Mouse (Mus musculus) left cerebral cortex, adult 8-10 months (tissue): ENCODE measurements around the gene Tenm4. TPM values are rescaled to one million over a fixed set of nuclear protein-coding genes. Genes with fewer than 3 reads are reported as not detected.

ENCODE experiments used
- DNase-seq, 2 experiments: peaks; one replicate each; pipeline ENCODE4 v3.0.0; 2022; ENCODE audit warnings: low spot score in 2 of 2
- total RNA-seq, 4 experiments: library from RNA; stranded (reverse); gene quantifications; 2 replicates each; pipeline ENCODE4 v1.2.4; 2022

Tenm4 gene
- total RNA-seq, 4 experiments from 2014 or later, result 118 to 143 (median 135) TPM

- DNase-seq, result no peak
These were observed 664.3 kb downstream of the Tenm4 start for GRCm38 (mm10) chr7:96835313-96835712.

DNA sequence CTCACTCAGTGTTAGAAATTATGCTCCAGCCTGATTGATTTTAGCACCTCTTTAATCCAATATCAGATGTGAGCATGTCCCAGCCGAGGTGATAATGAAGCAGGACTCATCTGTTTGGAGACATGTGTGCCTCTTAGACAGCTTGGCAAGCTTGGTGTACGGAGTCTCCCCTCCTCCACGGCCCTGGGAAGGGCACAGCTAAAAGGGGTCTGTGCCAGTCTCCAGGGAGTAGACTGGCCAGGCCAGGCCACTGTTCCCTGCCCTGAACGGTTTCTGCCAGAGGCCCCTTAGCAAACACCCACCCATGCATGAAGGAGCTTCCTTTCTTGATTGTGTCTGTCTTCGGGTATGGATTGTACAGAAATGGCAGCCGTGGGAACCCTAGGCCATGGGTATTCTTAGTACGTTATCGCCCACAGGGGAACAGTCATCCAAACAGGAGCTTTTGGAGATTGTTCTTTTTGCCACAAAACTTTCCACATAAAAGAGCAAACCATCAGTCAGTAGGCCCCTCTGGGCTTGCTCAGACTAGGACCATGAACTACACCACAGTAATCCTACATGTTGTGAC, 667.3 kb downstream of the Tenm4 start:
- DNase-seq, result peak in 1 of 2 experiments; percentile 66

DNA sequence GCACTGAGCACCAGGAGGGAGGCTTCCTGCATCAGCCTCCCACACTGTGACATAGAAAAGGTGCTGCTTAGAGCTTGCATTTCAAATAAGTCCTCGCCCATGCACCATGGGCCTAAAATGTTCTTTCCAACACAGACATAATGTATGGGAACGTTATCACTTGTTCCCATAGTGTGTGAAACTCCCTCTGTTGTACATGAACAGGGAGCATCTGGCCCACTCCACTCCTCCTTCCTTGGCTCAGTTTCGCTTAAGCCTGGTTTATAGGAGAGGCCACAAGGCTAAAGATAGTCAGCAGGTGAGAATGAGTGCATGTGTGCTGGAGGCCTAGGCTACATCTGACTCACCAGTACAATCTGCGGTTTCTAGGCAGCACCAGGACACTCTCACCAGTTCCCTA, 667.9 kb downstream of the Tenm4 start:
- peak in 1 of 2 experiments; percentile 81 for DNase-seq

GRCm38 (mm10) chr7:96839586-96839985, 668.5 kb downstream of the Tenm4 start:
- no peak for DNase-seq

- DNase-seq, result no peak
These were observed 671.6 kb downstream of the Tenm4 start for GRCm38 (mm10) chr7:96842477-96843255.

DNA sequence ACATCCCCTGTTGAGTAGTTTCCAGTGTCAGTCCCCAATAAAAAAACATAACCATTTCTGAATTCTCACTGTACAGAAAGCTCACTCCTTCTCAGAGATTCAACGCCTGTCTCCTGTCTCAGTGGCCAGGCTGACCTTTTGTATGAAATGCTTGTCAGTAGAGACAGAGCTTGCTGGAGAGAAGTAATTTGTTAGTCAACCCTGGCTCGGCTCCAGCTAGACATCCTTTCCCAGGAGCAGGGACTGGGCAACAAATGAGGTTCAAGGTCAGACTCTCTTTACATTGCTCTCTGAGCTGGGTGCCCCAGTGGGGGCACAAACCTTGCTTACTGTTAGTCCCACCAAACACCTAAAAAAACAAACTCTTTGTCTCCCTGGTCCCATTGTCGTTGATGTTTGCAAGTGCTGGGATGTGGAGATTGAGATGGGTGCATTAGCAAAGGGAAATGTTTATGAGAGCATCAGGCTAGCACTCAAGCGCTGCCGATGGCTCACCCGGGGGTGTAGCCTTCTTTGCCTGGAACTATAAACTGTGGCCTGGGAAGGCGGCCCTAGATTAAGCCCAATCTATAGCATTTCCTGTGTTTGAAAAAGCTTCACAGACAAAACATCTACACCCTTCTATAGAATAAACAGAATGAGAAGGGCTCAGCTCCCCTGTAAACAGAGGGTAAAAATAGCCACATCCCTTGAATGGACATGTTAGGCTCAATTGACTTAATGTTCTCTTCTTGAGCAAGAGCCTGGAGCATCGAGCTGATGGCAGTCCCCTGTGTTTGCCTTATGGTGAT, 673.3 kb downstream of the Tenm4 start:
- no peak for DNase-seq

DNA sequence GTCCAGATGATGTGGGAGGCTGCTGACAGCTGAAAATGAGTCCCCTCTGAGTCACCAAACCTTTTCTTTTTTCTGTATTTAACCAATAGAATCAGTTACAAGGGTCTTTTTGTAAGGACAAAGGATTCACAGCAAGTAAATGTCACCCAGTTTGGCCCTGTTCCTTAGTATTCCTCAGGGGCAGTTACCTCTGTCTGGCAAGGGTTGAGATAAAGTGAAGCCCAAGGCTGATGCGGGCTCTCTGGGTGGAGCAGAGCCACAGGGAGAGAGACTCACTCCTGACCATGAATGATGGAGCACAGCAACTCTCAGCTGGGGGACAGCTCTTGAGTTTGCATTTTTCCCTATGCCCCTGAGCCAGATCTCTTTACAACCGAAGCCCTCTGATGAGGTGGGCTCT, 681.7 kb downstream of the Tenm4 start:
- no peak for DNase-seq

GRCm38 (mm10) chr7:96855867-96856406, 684.9 kb downstream of the Tenm4 start:
- DNase-seq, result no peak

DNA sequence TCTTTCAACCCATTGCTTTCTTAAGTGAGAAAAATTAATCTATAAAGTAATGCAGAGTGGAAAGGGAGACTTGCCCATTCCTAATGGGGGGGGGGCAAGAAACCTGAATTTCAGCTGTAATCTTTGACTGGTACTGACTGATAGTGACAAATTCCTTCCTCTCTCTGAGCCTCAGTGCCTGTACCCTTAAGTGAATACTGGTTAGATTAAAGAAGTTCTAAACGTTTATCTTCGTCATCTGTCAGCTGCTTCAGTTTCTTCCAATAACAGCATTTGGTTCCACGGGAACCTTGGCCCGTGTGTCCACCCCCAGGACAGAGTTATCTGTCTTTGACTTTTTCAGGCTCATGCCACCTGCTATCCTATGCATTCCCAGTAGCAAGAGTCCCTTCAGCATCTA, 685.5 kb downstream of the Tenm4 start:
- no peak for DNase-seq

GRCm38 (mm10) chr7:96859077-96859476, 688.0 kb downstream of the Tenm4 start:
- DNase-seq, result no peak

GRCm38 (mm10) chr7:96859684-96860083, 688.6 kb downstream of the Tenm4 start:
- DNase-seq, result no peak

GRCm38 (mm10) chr7:96860650-96861049, 689.6 kb downstream of the Tenm4 start:
- no peak for DNase-seq

DNA sequence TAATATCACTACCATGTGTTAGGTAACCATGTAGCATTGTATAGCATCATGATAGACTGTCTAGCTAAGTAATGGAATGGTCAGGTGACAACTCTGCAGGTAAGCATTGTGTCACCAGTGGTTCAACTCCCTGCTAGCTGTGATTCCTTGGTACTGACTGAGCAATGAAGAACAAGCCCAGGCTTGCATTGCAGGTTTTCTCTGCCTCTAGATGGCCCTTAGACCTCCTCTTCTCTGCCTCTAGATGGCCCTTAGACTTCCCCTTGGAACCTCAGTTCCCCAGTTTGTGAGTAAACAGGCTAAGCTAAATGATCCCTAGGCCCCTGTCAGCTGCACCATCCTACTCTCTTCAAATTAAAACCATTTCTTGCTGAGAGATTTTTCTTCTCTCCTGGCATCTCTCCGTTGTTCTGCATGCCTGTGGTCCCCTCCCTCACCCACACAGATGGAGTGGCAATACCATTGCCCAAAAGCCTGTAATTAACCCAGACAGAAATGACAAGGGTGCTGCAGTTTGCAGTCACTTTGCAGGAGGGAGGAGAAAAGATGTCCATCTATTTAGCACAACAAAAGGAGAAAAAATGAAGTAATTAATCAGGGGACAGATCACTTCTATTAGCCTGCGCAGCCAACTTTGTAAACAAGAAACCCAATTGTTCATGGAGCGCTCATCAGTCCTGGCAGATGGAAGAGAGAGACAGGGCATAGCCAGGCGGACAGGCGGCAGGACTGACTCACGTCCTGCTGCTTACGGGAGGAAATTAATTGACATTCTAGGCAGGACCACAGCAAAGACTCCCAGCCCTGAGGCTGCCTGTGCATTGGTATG, 694.1 kb downstream of the Tenm4 start:
- no peak for DNase-seq

- peak in 1 of 2 experiments; percentile 61 for DNase-seq
These were observed 698.2 kb downstream of the Tenm4 start for GRCm38 (mm10) chr7:96869079-96869810.

DNA sequence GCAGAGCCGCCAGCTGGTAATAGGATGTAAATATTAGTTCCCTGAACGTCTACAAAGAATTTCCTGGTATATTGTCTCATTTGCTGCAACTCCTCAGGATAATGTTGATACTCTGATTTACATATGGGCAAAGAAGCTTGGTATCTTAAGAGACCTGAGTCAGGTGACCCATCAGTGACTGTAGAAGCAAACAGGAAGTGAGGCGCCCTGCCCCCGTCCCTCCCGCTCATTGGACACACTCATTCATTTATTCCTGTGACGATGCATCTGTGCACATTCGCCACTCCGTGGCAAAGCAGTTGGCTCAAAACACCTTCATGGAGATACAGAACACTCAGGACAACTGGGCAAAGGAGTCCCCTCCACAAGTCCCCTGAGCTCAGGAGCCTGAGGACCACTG, 699.4 kb downstream of the Tenm4 start:
- no peak for DNase-seq

DNA sequence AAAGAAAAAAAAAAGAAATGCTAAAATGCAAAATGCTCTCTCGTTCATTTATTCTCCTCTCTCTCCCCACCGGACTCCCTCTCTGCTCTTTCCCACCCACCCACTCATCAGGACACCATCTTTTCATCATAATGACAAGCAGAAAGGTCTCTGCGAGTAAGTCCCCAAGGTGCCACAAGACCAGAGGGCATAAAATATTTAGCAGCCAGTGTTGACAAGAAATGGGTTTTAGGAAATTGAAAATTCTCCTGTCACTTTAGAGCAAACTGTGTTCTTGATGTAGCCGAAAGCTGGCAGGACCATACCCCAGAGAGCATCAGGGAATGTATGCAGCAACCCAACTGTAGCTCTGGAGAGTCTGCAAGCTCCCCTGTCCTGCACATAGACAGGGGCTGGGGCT, 700.0 kb downstream of the Tenm4 start:
- no peak for DNase-seq

GRCm38 (mm10) chr7:96878511-96879276, 707.6 kb downstream of the Tenm4 start:
- DNase-seq, result no peak

DNA sequence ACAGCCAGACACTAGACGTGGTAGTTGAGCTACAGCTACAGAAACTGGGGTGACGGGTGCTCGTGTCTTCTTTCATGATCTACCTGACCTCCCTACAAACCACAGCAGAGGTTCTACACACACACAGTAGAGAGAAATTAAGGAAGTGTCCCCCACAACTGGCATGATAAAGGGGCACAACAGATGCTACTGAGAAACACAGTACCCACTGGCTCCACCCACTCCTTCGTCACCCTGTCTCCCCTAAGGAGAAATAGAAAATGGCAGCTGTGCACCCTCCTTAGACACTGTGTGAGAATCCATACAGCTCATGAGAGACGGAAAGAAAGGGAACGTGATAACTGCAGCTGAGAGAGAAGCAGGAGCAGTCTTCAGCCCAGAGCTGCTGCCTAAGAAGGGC, 708.5 kb downstream of the Tenm4 start:
- DNase-seq, result no peak

DNA sequence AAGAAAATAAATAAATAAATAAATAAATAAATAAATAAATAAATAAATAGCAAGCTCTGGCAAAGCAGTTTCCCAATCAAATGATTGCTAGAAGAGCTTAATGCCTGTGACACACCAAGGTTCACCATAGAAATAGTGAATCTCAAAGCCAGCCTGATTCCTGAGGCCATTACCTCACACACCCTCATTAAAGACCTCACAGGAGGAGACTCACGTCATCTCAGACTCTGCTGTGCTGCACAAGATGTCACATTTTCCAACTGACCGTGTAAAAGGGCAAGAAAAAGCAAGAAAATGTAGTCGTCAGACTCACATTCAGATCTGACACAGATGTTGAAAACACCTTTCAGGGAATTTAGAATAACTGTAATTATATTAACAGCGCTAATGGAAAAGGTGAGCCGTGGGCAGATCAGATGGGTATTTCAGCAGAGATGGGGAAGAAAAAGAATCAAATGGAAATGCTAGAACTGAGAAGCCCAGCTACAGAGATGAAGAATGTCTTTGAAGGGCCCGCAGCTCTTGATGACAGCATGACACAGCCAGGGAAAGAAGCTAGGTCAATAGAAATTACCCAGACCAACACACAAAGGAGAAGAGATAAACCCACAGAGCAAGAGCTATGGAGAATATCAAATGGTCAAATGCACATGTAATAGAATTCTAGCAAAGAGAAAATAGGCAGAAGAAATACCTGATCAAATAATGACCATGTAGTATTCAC, 709.3 kb downstream of the Tenm4 start:
- DNase-seq, result no peak
